Mouse (Mus musculus) forebrain, embryonic 12.5 days (tissue): ENCODE results near the gene 1700080E11Rik. TPM values are rescaled to one million over a fixed set of nuclear protein-coding genes. Genes with fewer than 3 reads are reported as not detected.
"Not testable (repeated sequence)": the region's sequence is repeated elsewhere in the genome, so short reads cannot be mapped to it uniquely, and the experiment has no call there.

Source experiments
- ATAC-seq: fragments of 200-750 bp; cut with Nextera tagmentation; 2 replicates; pipeline ENCODE4 v1.8.0; 2017; ENCODE audit warnings: moderate TSS enrichment; ENCODE audit not compliant: low FRiP score
- H3K27ac ChIP-seq: fragments of 300-500 bp; sonication (generic); 2 replicates; pipeline ENCODE4 v1.5.1; 2016; ENCODE audit warnings: mild to moderate bottlenecking
- H3K27me3 ChIP-seq: fragments of 300-500 bp; sonication (generic); 2 replicates; pipeline ENCODE4 v1.6.1; 2016; ENCODE audit warnings: mild to moderate bottlenecking
- H3K36me3 ChIP-seq: fragments of 300-500 bp; sonication (generic); replicated peaks from 2 replicates; pipeline ENCODE4 v1.6.1; 2016; ENCODE audit warnings: mild to moderate bottlenecking
- H3K4me1 ChIP-seq: fragments of 300-500 bp; sonication (generic); 2 replicates; pipeline ENCODE4 v1.6.1; 2016
- H3K4me2 ChIP-seq: fragments of 300-500 bp; sonication (generic); 2 replicates; pipeline ENCODE4 v1.6.1; 2016; ENCODE audit warnings: mild to moderate bottlenecking, moderate library complexity
- H3K4me3 ChIP-seq: fragments of 300-500 bp; sonication (generic); replicated peaks from 2 replicates; pipeline ENCODE4 v1.5.1; 2016; ENCODE audit warnings: mild to moderate bottlenecking
- H3K9ac ChIP-seq: fragments of 300-500 bp; sonication (generic); 2 replicates; pipeline ENCODE4 v1.6.1; 2016; ENCODE audit warnings: mild to moderate bottlenecking
- H3K9me3 ChIP-seq: fragments of 300-500 bp; sonication (generic); 2 replicates; pipeline ENCODE4 v1.6.1; 2016
- WGBS: fragments of 180-500 bp; shearing (Covaris S2); methylation state at CpG from one replicate; pipeline ENCODE4 v1.1.7; 2016; 5-methylcytosine and 5-hydroxymethylcytosine counted together
- polyA plus RNA-seq: library from polyadenylated mRNA; unstranded; fragments of >200 nt; fragmentation: Nextera tagmentation; extraction: Ambion mirVana; gene quantifications from 2 replicates; pipeline ENCODE4 v1.2.1, GENCODE M21; 2016

Gene 1700080E11Rik
- not detected in 2 replicates for polyA plus RNA-seq

DNA sequence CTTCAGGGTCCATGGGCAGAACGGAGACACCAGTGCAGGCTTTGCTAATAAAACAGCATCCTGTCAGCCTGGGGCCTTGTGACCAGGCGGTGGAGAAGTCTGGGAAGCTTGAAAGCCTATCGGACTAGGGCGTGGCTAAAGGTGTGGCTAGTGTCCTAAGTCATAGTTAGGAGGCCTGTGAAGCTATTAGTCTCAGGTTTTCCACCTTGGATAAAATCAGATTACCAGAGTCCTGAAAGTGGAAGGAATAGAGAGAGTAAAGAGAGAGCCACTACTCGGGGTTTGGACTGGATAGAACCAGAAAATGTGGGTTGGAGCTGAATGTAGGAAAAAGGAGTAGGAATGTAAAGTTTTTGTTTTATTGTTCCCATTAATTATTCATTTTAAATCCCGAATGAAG lies at the start of gene 1700080E11Rik:
Gene 1700080E11Rik, minus strand, starts transcription at position 101 of the 400 bp plus-strand sequence.
- Histone ChIP-seq H3K27ac (no peak within 1 kb of the TSS), H3K36me3 (no peaks in the 10 kb centered on the region), H3K4me3 (no peak within 1 kb of the TSS), H3K4me2 (no peak within 1 kb of the TSS), H3K9me3 (no peaks in the 10 kb centered on the region), H3K9ac (no peak within 1 kb of the TSS), H3K27me3 (no peaks in the 10 kb centered on the region), H3K4me1 (no peaks in the 10 kb centered on the region)
- no peak for ATAC-seq
- 81% methylated on average over 6 of the region's 6 CpGs for WGBS

- Histone ChIP-seq H3K27ac (no peak overlapping the region), H3K4me1 (no peaks in the 10 kb centered on the region), H3K4me2 (no peak overlapping the region), H3K27me3 (no peaks in the 10 kb centered on the region), H3K4me3 (no peak overlapping the region), H3K9me3 (no peaks in the 10 kb centered on the region), H3K36me3 (no peaks in the 10 kb centered on the region), H3K9ac (no peak overlapping the region)
- WGBS = 89% methylated on average over 3 of the region's 3 CpGs
- ATAC-seq = no peak
Measured at GRCm38 (mm10) chr9:105186725-105187124, 41.8 kb upstream of the 1700080E11Rik start.

DNA sequence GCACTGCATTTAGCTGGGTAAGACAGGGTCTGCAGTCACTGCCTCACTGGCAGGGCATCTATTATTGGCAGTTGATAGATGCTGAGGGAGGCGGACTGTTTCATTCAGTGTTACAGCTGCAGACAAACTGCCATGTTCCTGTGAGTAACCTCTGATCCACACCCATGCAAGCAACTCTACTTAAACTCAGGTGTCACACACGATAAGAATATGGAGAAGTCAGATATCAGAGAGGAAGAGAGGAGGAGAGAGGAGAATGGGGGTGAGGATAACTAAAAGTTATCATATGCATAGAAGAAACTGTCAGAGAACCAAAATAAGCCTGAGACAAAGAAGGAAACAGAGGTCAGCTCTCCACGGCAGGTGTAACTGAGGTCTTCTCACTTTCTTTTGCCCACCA lies 37.5 kb upstream of the 1700080E11Rik start:
- no peak overlapping the region for H3K4me3 ChIP-seq
- ATAC-seq = no peak
- H3K4me1 ChIP-seq = no peaks in the 10 kb centered on the region
- H3K9me3 ChIP-seq = no peaks in the 10 kb centered on the region
- H3K9ac ChIP-seq = no peak overlapping the region
- H3K27ac ChIP-seq = no peak overlapping the region
- no peak overlapping the region for H3K4me2 ChIP-seq
- H3K27me3 ChIP-seq = no peaks in the 10 kb centered on the region
- H3K36me3 ChIP-seq = no peaks in the 10 kb centered on the region
- 86% methylated on average over 3 of the region's 3 CpGs for WGBS

DNA sequence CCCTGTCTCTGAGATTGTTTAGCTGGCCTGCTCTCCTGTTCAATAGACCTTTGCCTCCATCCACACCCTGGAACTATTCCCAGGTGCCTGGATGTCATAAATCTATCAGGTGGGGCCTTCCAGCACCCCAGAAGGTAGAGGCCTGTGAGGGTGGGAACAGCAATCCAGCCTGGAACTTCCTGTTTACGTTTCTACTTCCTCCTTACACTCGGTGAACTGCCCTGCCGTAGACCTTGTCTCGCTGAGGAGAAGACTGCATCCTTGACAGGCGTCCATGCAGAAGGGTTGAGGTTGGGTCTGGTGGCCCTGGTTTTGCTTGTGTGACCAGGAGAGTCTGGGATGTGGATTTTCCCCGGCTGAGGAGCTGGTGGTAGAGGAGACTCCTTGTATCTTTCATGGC lies 5.7 kb downstream of the 1700080E11Rik start:
- H3K9ac ChIP-seq = no peak overlapping the region
- no peak overlapping the region for H3K27ac ChIP-seq
- no peak overlapping the region for H3K4me3 ChIP-seq
- 86% methylated on average over 6 of the region's 6 CpGs for WGBS
- H3K9me3 ChIP-seq = no peaks in the 10 kb centered on the region
- no peaks in the 10 kb centered on the region for H3K4me1 ChIP-seq
- H3K27me3 ChIP-seq = no peaks in the 10 kb centered on the region
- ATAC-seq = no peak
- H3K4me2 ChIP-seq = no peak overlapping the region
- H3K36me3 ChIP-seq = no peaks in the 10 kb centered on the region

- Histone ChIP-seq H3K36me3 (no peaks in the 10 kb centered on the region), H3K9ac (no peak overlapping the region), H3K4me2 (no peak overlapping the region), H3K27me3 (no peaks in the 10 kb centered on the region), H3K4me3 (no peak overlapping the region), H3K27ac (no peak overlapping the region), H3K9me3 (no peaks in the 10 kb centered on the region), H3K4me1 (0 out of 2 replicates have a peak, but pooled peaks cover 4% of the 10 kb centered on the region)
- ATAC-seq = no peak
- 19% methylated on average over 1 of the region's 1 CpGs for WGBS
Measured at GRCm38 (mm10) chr9:105136404-105136803, 8.5 kb downstream of the 1700080E11Rik start.

- Histone ChIP-seq H3K27me3 (no peaks in the 10 kb centered on the region), H3K36me3 (no peaks in the 10 kb centered on the region), H3K27ac (no peak overlapping the region), H3K4me3 (no peak overlapping the region), H3K4me2 (no peak overlapping the region), H3K4me1 (peaks cover 19% of the 10 kb centered on the region), H3K9ac (no peak overlapping the region), H3K9me3 (no peaks in the 10 kb centered on the region)
- ATAC-seq = no peak
- 88% methylated on average over 5 of the region's 5 CpGs for WGBS
Measured at GRCm38 (mm10) chr9:105134536-105134935, 10.4 kb downstream of the 1700080E11Rik start.

DNA sequence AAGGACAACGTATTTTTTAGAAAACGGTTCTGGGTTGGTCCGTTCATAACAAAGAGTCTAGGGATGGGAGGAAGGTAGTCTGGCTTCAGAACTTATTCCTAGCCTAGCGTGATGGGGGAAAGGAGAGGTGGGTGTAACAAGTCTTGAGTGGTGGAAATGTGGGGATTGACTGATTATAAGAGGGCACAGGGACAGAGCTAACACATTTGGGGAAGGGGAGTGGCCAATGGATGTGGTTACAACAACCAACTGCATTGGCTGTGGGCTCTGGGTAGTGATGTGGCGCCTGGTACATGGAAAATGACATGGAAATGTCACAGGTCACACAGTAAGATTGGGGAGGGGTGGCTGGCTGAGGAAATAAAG lies 12.9 kb downstream of the 1700080E11Rik start:
- Histone ChIP-seq H3K9me3 (no peaks in the 10 kb centered on the region), H3K4me2 (peak overlapping the region; percentile 81), H3K36me3 (no peaks in the 10 kb centered on the region), H3K27me3 (no peaks in the 10 kb centered on the region), H3K4me1 (peaks cover 19% of the 10 kb centered on the region), H3K9ac (no peak overlapping the region; the same call in 1 of the 2 replicates), H3K27ac (no peak overlapping the region), H3K4me3 (peak overlapping the region; percentile 81)
- WGBS = 23% methylated on average over 5 of the region's 5 CpGs
- ATAC-seq = peak; percentile 53

GRCm38 (mm10) chr9:105131253-105132001 lies 13.5 kb downstream of the 1700080E11Rik start, which contains the start of gene Nudt16:
Gene Nudt16 (minus strand): TSS chr9:105131824.
- Histone ChIP-seq H3K27ac (peak within 1 kb of the TSS; percentile 85), H3K4me3 (peak within 1 kb of the TSS; percentile 81), H3K27me3 (no peaks in the 10 kb centered on the region), H3K9ac (peak within 1 kb of the TSS; percentile 76), H3K4me2 (peak within 1 kb of the TSS; percentile 81), H3K36me3 (no peaks in the 10 kb centered on the region), H3K4me1 (peaks cover 19% of the 10 kb centered on the region), H3K9me3 (no peaks in the 10 kb centered on the region)
- WGBS = under 1% methylated on average over 59 of the region's 60 CpGs
- ATAC-seq = peak; percentile 99

DNA sequence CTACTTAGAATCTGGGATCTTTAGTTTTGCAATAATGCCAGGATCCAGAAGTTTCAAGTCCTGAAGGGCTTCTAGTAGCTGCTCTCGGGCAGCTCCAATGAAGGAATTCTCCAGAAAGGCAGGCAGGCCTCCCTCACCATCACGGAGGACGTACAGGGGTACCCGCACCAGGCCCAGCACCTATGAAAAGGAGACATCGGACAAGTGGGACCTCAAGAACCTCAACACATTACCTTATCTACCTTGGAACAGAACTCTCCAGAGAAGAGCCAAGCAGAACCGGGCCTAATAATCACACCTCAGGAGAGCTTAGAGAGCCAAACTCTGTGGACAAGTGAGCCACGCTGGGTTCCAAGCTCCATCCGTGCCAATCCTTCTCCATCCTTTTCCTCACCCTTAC lies 14.6 kb downstream of the 1700080E11Rik start:
- Histone ChIP-seq H3K9me3 (no peaks in the 10 kb centered on the region), H3K9ac (no peak overlapping the region), H3K4me3 (no peak overlapping the region), H3K4me2 (no peak overlapping the region), H3K4me1 (peaks cover 19% of the 10 kb centered on the region), H3K27me3 (no peaks in the 10 kb centered on the region), H3K36me3 (no peaks in the 10 kb centered on the region), H3K27ac (no peak overlapping the region)
- ATAC-seq = no peak
- WGBS = 94% methylated on average over 8 of the region's 8 CpGs

- not testable (repeated sequence) for H3K36me3 ChIP-seq, H3K4me1 ChIP-seq, H3K9ac ChIP-seq, H3K27ac ChIP-seq, H3K4me2 ChIP-seq, ATAC-seq, H3K4me3 ChIP-seq, H3K27me3 ChIP-seq, H3K9me3 ChIP-seq
- 89% methylated on average over 3 of the region's 3 CpGs for WGBS
Measured at GRCm38 (mm10) chr9:105125206-105125605, 19.7 kb downstream of the 1700080E11Rik start.

DNA sequence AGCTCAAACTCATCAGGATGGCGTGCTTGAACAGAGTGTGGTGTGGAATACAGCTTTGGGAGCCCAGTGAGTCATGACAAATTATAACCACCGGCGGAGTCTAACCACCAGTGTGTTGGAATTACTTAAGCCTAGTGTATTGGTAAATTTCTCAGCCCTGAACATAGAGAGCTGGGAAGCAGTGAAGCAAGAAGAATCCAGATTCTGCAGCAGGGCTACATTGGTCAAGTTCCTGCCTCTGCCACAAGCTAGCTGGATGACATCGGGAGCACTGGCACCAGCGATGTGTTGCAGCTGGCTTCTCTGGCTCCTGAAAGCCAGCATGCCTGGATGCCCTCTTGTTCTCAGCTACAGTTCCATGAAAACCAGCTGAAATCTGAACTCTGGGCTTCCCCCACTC lies 41.0 kb downstream of the 1700080E11Rik start:
- Histone ChIP-seq H3K4me2 (no peak overlapping the region), H3K27me3 (no peaks in the 10 kb centered on the region), H3K9ac (no peak overlapping the region), H3K4me1 (no peaks in the 10 kb centered on the region), H3K4me3 (no peak overlapping the region), H3K27ac (no peak overlapping the region), H3K9me3 (no peaks in the 10 kb centered on the region), H3K36me3 (no peaks in the 10 kb centered on the region)
- no peak for ATAC-seq
- WGBS = 95% methylated on average over 5 of the region's 5 CpGs

GRCm38 (mm10) chr9:105101911-105102310 lies 43.0 kb downstream of the 1700080E11Rik start:
- no peak for ATAC-seq
- Histone ChIP-seq H3K4me1 (no peaks in the 10 kb centered on the region), H3K27me3 (no peaks in the 10 kb centered on the region), H3K4me3 (no peak overlapping the region), H3K4me2 (no peak overlapping the region), H3K36me3 (no peaks in the 10 kb centered on the region), H3K9me3 (no peaks in the 10 kb centered on the region), H3K27ac (no peak overlapping the region), H3K9ac (no peak overlapping the region)
- whole genome bisulfite sequencing = 68% methylated on average over 1 of the region's 1 CpGs
